Mouse (Mus musculus) E14TG2a.4 (cell line): ENCODE measurements around the gene Spata13.

ENCODE experiments used
- CTCF ChIP-seq: conservative IDR thresholded peaks from 2 replicates; pipeline ENCODE4 v1.5.1; 2014; ENCODE audit warnings: low read length
- NANOG ChIP-seq: IDR thresholded peaks from 2 replicates; pipeline ENCODE4 v1.6.1; 2014; ENCODE audit warnings: borderline replicate concordance, low read length, mixed read lengths
- POU5F1 ChIP-seq: IDR thresholded peaks from 2 replicates; pipeline ENCODE4 v1.6.1; 2014; ENCODE audit warnings: low read length, borderline replicate concordance

- no peak for TF ChIP-seq CTCF
- no peak for TF ChIP-seq POU5F1
- no peak for TF ChIP-seq NANOG
Measured at GRCm38 (mm10) chr14:60797596-60797995, 163.8 kb downstream of the Spata13 start.
